Mouse (Mus musculus) spleen, postnatal 14 days (tissue): ENCODE results near the gene Cdc7.
"Not testable (repeated sequence)": the region's sequence is repeated elsewhere in the genome, so short reads cannot be mapped to it uniquely, and the experiment has no call there.

Experiments
- DNase-seq, 2 experiments: peaks; one replicate each; pipeline ENCODE4 v3.0.0; 2021 to 2022; ENCODE audit warnings: low spot score in 2 of 2

Cdc7 gene

DNA sequence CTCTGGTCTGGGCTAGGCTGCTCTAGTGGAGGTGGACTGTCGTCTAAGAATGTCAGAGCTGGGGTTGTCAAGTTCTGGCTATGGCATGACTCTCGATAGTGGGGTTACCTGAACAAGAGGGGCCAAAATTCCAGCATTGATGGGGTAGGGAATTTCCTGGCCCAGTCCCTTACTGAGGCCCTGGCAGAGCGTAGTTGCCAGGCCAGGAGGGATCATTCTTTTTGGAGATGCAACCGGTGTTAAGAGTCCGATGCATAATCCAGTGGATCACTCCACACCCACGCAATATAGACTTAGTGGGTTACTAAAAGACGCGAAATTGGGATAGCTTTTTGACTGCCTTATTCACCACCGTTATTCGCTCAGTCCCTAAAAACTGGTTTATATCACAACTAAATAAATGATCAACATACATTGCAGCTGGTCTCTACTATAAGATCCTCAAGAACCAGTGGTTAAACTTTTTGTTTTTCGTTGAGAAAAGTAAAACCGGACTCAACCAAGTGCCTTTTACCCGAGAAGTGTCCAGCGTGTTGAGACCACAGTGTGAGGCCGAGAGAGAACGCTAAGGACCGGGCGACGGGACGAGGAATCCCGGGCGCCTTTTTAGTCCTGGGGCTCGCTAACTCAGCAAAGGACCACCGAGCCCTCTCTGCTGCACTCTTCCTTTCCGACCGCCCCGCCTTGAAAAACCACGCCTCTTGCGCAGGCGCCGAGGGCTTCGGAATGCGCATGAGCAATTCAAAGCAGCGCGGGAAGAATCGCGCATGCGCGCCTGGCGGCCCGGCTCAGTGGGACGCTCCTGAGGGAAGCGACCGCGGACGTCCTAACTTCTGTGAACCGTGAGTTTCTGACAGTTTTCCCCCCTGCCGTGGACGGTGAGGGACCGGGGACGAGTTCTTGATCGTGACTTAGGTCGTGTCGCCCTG lies at the start of gene Cdc7:
TSS of gene Cdc7 (plus strand) at position 739 of the 929 bp plus-strand sequence.
- peak; percentile 90 to 91 for DNase-seq

GRCm38 (mm10) chr5:106919315-106919714 lies 44.8 kb upstream of the Cdc7 start:
- DNase-seq = no peak

- peak; percentile 13 to 18 for DNase-seq
Measured at GRCm38 (mm10) chr5:106925488-106926368, 38.4 kb upstream of the Cdc7 start, which contains the start of gene Hfm1. Gene Hfm1 (minus strand): TSS chr5:106926321.

DNA sequence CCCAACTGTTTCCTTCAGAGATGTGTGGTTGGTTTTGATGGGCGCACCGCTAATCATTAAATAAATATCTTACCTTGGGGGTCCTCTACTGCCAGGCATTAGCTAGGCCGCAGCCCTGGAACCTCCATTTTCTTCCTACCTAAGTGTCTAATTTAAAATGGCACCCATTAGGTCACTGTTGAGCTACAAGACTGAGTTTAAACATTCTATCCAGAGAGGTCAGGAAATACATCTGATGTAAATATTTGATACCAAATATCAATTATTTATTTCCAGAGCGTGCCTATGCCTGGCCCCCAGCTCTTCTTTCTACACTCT lies 37.8 kb upstream of the Cdc7 start:
- DNase-seq = no peak

DNA sequence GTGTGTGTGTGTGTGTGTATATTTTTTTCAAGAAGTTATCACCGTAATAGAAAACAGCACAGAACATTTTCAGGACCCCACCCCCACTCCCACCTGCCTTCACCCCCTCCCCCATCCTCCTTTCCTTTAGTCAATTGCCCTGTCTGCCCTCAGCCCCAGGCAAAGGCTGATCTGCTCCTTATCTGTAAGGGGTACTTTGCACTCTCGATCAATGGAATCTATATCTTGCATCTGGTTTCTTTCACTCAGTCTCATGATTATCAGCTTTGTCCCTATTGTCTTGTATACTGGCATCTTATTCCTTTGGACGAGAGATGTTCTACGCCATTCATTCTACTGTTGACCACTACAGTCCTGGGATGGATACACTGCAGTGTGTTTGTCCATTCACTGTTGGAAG lies 36.1 kb upstream of the Cdc7 start:
- no peak for DNase-seq

GRCm38 (mm10) chr5:106946342-106946741 lies 17.8 kb upstream of the Cdc7 start:
- no peak for DNase-seq

DNA sequence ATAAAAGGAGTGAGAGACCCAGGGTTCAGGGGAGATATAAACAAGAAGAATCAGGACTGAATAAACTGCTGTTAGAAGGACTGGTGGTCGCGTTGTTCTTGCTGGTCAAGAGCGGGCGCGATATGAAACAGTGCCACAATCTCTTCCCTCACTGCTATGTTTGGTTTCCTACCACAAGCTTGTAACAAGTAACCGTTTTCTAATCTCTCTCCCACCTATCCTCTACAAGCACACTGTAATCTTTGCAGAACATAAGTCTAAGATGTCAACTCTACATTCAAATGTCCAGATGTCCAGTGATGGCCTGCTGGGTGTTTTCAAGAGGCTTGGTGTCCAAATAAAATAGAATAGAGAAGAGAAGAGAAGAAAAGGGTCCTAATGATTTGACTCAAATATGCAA lies 15.4 kb upstream of the Cdc7 start:
- no peak for DNase-seq

GRCm38 (mm10) chr5:106956467-106956866 lies 7.7 kb upstream of the Cdc7 start:
- DNase-seq = no peak

- DNase-seq = no peak
Measured at GRCm38 (mm10) chr5:106959031-106959430, 5.1 kb upstream of the Cdc7 start.

- no peak for DNase-seq
Measured at GRCm38 (mm10) chr5:106960451-106960850, 3.7 kb upstream of the Cdc7 start.

DNA sequence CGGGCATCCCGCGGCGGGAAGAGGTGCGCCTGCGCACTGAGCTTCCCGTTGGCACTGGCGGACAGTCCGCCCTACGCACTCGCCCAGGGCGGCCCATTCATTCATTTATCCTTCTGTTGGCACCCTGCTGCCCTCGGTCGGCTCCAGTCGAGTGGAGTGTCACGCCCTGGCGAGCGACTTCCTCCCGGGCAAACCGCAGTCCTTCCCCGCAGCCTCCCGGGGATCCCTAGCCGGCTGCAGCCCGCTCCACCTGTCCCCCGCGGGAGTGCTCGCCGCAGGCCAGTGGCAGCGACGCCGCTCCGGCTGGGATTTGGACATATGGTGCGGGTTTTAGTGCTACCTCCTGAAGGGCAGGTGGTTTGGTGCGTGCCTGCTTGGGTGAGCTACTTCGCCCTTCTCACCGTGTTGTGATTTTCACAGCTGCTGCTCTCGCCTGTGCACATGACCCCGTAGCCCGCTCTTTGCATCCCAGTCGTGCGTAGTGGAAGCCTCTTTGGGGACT lies 442 bp downstream of the Cdc7 start:
- no peak for DNase-seq

DNA sequence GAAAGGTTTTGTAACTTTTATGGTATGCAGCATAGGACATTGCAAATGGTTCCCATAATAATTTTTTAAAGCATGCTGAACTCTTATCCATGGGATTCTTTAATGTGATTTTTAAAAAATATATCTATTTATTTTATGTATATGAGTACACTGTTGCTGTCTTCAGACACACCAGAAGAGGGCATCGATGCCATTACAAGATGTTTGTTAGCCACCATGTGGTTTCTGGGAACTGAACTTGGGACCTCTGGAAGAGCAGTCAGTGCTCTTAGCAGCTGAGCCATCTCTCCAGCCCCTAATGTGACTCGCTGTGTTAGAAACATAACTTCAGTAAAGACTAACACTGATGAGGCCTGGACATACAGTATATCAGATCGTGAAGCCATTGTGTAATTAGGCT lies 2.3 kb downstream of the Cdc7 start:
- no peak for DNase-seq

GRCm38 (mm10) chr5:106967578-106967977 lies 3.5 kb downstream of the Cdc7 start:
- DNase-seq = no peak

DNA sequence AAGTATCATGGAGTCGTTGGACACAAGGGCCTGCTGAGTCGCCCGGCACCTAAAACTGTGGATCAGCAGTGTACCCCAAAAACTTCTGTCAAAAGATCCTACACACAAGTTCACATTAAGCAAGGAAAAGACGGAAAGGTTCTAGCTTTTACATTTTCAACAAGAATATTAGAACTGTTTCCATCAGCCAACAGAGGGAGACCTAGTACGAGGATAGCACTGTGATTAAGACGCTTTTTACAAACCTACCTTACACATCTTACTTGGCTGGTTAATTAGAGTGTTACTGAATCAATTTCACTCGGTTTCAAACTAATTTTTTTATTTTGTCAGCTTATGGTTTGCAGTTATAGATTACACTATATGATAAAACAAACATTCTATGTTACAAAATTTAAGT lies 9.8 kb downstream of the Cdc7 start:
- DNase-seq = no peak

- no peak for DNase-seq
Measured at GRCm38 (mm10) chr5:106979156-106979555, 15.0 kb downstream of the Cdc7 start.

- DNase-seq = no peak
Measured at GRCm38 (mm10) chr5:106982298-106982952, 18.3 kb downstream of the Cdc7 start.

DNA sequence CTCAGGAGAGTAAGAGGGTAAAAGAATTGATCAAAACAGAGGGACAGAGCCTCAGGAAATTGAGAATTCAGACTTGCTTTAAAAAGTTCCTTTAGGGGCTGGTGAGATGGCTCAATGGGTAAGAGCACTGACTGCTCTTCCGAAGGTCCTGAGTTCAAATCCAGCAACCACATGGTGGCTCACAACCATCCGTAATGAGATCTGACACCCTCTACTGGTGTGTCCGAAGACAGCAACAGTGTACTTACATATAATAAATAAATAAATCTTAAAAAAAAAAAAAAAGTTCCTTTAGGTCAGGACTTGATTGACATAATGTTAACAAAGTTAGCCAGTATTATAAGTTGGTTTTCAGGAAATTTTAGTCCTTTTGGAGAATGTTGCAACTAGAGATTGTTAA lies 20.8 kb downstream of the Cdc7 start:
- not testable (repeated sequence) for DNase-seq

GRCm38 (mm10) chr5:106985594-106985993 lies 21.5 kb downstream of the Cdc7 start:
- no peak for DNase-seq

DNA sequence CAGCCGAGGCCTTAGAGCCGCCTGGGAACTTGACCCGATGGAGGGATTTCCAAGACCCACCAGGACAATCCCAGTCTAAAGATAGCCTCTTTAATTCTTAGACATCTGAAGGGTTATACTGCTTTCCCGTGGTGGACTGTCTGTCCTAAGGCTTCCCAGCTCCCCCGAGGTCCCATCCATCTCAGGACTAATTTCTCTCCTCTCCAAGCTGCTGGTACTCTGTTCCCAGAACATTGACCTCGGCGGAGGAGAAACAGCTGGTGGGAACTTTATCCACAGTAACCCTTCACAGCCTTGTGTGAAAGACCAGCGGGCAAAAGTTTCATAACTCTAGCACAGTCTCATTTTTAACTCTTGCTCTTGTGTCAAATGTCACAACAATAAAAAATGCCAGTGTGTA lies 25.1 kb downstream of the Cdc7 start:
- no peak for DNase-seq

DNA sequence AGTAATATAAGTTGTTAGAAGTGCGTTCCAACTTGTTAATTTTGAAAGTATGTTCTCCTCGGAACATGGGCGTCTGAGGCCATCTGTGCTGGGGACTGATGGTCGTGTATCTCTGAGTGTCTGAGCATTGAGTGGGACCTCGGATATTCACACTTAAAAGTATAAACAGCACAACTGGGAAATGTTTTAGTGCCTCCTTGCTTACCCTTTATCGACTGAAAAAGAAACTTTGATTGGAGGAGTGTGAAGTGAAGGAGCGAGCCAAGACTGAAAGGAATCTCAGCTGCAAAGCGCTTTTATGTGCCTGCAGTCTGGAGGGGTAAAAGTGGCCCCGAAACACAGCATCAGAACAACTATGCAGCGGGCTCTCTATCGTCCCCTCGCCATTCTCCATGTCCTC lies 25.7 kb downstream of the Cdc7 start:
- DNase-seq = no peak

- no peak for DNase-seq
Measured at GRCm38 (mm10) chr5:106990639-106991299, 26.6 kb downstream of the Cdc7 start.
